Mouse (Mus musculus) C2C12 (cell line): ENCODE measurements around the gene Bcl11a. TPM values are rescaled to one million over a fixed set of nuclear protein-coding genes. Genes with fewer than 3 reads are reported as not detected.

Experiments
- H3K27me3 ChIP-seq: one replicate; pipeline ENCODE4 v1.6.1; 2011; ENCODE audit not compliant: control insufficient read depth, insufficient read depth, insufficient read length
- H3K36me3 ChIP-seq: one replicate; pipeline ENCODE4 v1.6.1; 2011; ENCODE audit not compliant: control insufficient read depth, insufficient read depth
- H3K4me3 ChIP-seq: one replicate; pipeline ENCODE4 v1.5.1; 2011; ENCODE audit warnings: mild to moderate bottlenecking, control low read depth; ENCODE audit not compliant: poor library complexity, insufficient read depth, severe bottlenecking
- H3K79me2 ChIP-seq: one replicate; pipeline ENCODE4 v1.6.1; 2011; ENCODE audit not compliant: control insufficient read depth, insufficient read depth
- H3K79me3 ChIP-seq: one replicate; pipeline ENCODE4 v1.6.1; 2011; ENCODE audit warnings: low read depth, control low read depth
- H3ac ChIP-seq: one replicate; pipeline ENCODE3; 2011; ENCODE audit warnings: low read depth; ENCODE audit not compliant: control insufficient read depth, insufficient read length
- CEBPB ChIP-seq: IDR thresholded peaks from one replicate; pipeline ENCODE4 v1.6.1; 2011; ENCODE audit warnings: low read depth, mild to moderate bottlenecking, control low read depth, moderate library complexity
- CTCF ChIP-seq: IDR thresholded peaks from one replicate; pipeline ENCODE4 v1.5.1; 2011; ENCODE audit not compliant: control insufficient read depth, insufficient read depth, insufficient read length
- FOSL1 ChIP-seq: IDR thresholded peaks from one replicate; pipeline ENCODE4 v1.8.0; 2011; ENCODE audit warnings: mild to moderate bottlenecking, low read length; ENCODE audit not compliant: poor library complexity, insufficient read depth, severe bottlenecking
- MAX ChIP-seq: IDR thresholded peaks from one replicate; pipeline ENCODE4 v1.6.1; 2011; ENCODE audit warnings: mild to moderate bottlenecking, control low read depth
- MYOD1 ChIP-seq: IDR thresholded peaks from one replicate; pipeline ENCODE4 v1.6.1; 2011; ENCODE audit warnings: low read depth; ENCODE audit not compliant: control insufficient read depth, insufficient read length
- MYOG ChIP-seq: IDR thresholded peaks from one replicate; pipeline ENCODE4 v1.6.1; 2011; ENCODE audit not compliant: control insufficient read depth, insufficient read length; ENCODE audit errors: extremely low read depth
- USF1 ChIP-seq: IDR thresholded peaks from one replicate; pipeline ENCODE4 v1.6.1; 2011; ENCODE audit warnings: low read depth, mild to moderate bottlenecking, control low read depth, moderate library complexity
- polyA plus RNA-seq: library from polyadenylated mRNA; unstranded; fragments of >200 nt; fragmentation: generic; extraction: Trizol; gene quantifications from one replicate; pipeline ENCODE4 v1.2.1, GENCODE M21; 2012; ENCODE audit warnings: missing spikeins

Bcl11a gene
- polyA plus RNA-seq, 1 experiment: not detected

- Histone ChIP-seq H3K36me3 (no peaks in the 10 kb centered on the region), H3K27me3 (peaks cover 12% of the 10 kb centered on the region), H3K79me2 (no peaks in the 10 kb centered on the region), H3ac (no peak overlapping the region), H3K4me3 (no peak overlapping the region), H3K79me3 (no peaks in the 10 kb centered on the region)
- TF ChIP-seq CEBPB: no peak
- no peak for TF ChIP-seq MYOG
- no peak for TF ChIP-seq MAX
- no peak for TF ChIP-seq CTCF
- TF ChIP-seq USF1: no peak
- no peak for TF ChIP-seq FOSL1
- no peak for TF ChIP-seq MYOD1
Measured at GRCm38 (mm10) chr11:24087069-24087468, 9.2 kb downstream of the Bcl11a start.

- no peak overlapping the region for H3K4me3 ChIP-seq
- H3K79me2 ChIP-seq: no peaks in the 10 kb centered on the region
- no peaks in the 10 kb centered on the region for H3K79me3 ChIP-seq
- no peak overlapping the region for H3ac ChIP-seq
- H3K27me3 ChIP-seq: peaks cover 6% of the 10 kb centered on the region
- H3K36me3 ChIP-seq: no peaks in the 10 kb centered on the region
- no peak for TF ChIP-seq FOSL1
- TF ChIP-seq MYOD1: no peak
- no peak for TF ChIP-seq USF1
- no peak for TF ChIP-seq CEBPB
- TF ChIP-seq MYOG: no peak
- TF ChIP-seq MAX: no peak
- no peak for TF ChIP-seq CTCF
Measured at GRCm38 (mm10) chr11:24090443-24090842, 12.6 kb downstream of the Bcl11a start.

GRCm38 (mm10) chr11:24091393-24092080 is 13.7 kb downstream of the Bcl11a start:
- TF ChIP-seq CEBPB (no peak), FOSL1 (no peak), MAX (no peak), MYOG (no peak), USF1 (no peak), CTCF (no peak), MYOD1 (no peak)
- no peaks in the 10 kb centered on the region for H3K79me3 ChIP-seq
- no peak overlapping the region for H3K4me3 ChIP-seq
- no peak overlapping the region for H3ac ChIP-seq
- no peaks in the 10 kb centered on the region for H3K27me3 ChIP-seq
- H3K79me2 ChIP-seq: no peaks in the 10 kb centered on the region
- H3K36me3 ChIP-seq: no peaks in the 10 kb centered on the region

- TF ChIP-seq MYOG: no peak
- no peak for TF ChIP-seq USF1
- TF ChIP-seq CEBPB: no peak
- TF ChIP-seq CTCF: no peak
- no peak for TF ChIP-seq MAX
- TF ChIP-seq FOSL1: no peak
- no peak for TF ChIP-seq MYOD1
- Histone ChIP-seq H3K4me3 (no peak overlapping the region), H3K27me3 (no peaks in the 10 kb centered on the region), H3ac (no peak overlapping the region), H3K36me3 (no peaks in the 10 kb centered on the region), H3K79me3 (no peaks in the 10 kb centered on the region), H3K79me2 (no peaks in the 10 kb centered on the region)
Measured at GRCm38 (mm10) chr11:24092618-24093017, 14.8 kb downstream of the Bcl11a start.

- Histone ChIP-seq H3K27me3 (no peaks in the 10 kb centered on the region), H3ac (no peak overlapping the region), H3K4me3 (no peak overlapping the region), H3K36me3 (no peaks in the 10 kb centered on the region), H3K79me3 (no peaks in the 10 kb centered on the region), H3K79me2 (no peaks in the 10 kb centered on the region)
- TF ChIP-seq MYOD1 (no peak), MAX (no peak), CTCF (no peak), FOSL1 (no peak), MYOG (no peak), CEBPB (no peak), USF1 (no peak)
Measured at GRCm38 (mm10) chr11:24094086-24094487, 16.2 kb downstream of the Bcl11a start.

GRCm38 (mm10) chr11:24095236-24095635 is 17.4 kb downstream of the Bcl11a start:
- no peak overlapping the region for H3ac ChIP-seq
- no peaks in the 10 kb centered on the region for H3K79me2 ChIP-seq
- no peak for TF ChIP-seq FOSL1
- TF ChIP-seq USF1: no peak
- no peak for TF ChIP-seq MAX
- TF ChIP-seq MYOG: no peak
- no peak for TF ChIP-seq CEBPB
- TF ChIP-seq CTCF: no peak
- TF ChIP-seq MYOD1: no peak
- H3K36me3 ChIP-seq: no peaks in the 10 kb centered on the region
- H3K4me3 ChIP-seq: no peak overlapping the region
- no peaks in the 10 kb centered on the region for H3K79me3 ChIP-seq
- H3K27me3 ChIP-seq: no peaks in the 10 kb centered on the region
